Comparison of ENCODE assay signal across 31 mouse cellular contexts in the genomic region with DNA sequence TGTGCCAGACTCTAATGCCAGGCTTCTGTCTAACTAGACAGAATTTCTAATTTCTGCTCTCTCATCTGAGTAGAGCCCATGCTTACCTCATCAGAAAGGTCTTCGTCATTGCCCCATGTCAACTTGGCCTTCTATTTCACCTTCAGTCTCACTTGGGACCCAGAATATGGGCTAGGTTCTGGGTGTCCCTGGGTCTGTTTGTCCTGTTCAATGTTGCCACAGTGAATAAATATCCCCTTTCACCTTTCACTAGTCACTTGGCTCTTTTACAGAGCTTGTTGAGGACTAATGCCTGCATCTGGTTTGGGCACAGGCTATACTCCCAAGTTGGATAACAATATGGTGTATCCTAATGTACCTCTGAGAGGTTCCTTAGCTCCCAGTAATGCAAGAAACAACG. TPM values are rescaled to one million over a fixed set of nuclear protein-coding genes. Genes with fewer than 3 reads are reported as not detected.
"Had no signal": no experiment of that assay in that cellular context is flagged by ENCODE, and none has a peak within 500 bp of the region (broad histone marks: within the 10 kb centered on the region; RNA-seq: fewer than 3 reads in every experiment).

No protein-coding gene starts in this region.

- H3K4me1 ChIP-seq: embryonic facial prominence, embryonic 10.5 days; embryonic facial prominence, embryonic 12.5 days; embryonic facial prominence, embryonic 13.5 days; embryonic facial prominence, embryonic 15.5 days; forebrain, embryonic 10.5 days; forebrain, embryonic 12.5 days; forebrain, embryonic 13.5 days; forebrain, embryonic 15.5 days had no signal

- H3K27ac ChIP-seq: embryonic facial prominence, embryonic 10.5 days; embryonic facial prominence, embryonic 12.5 days; embryonic facial prominence, embryonic 13.5 days; embryonic facial prominence, embryonic 15.5 days; forebrain, embryonic 10.5 days; forebrain, embryonic 12.5 days; forebrain, embryonic 13.5 days; forebrain, embryonic 15.5 days; gastrocnemius, adult 2 months; heart, adult 2 months had no signal

- ATAC-seq: forebrain, embryonic 13.5 days; forebrain, embryonic 14.5 days; forebrain, embryonic 15.5 days; forebrain, embryonic 16.5 days; forebrain, postnatal 0 days had no signal

- DNase-seq: cerebellum, adult 2 months; cerebellum, adult 8-10 months; cerebellum, adult 9-10 months; cerebellum, adult 9-11 months; cerebellum, postnatal 10 days; cerebellum, postnatal 14 days; cerebellum, postnatal 25 days; cerebellum, postnatal 36 days; embryo, embryonic 11 days; forebrain, postnatal 0 days; gastrocnemius, adult 2 months; gastrocnemius, postnatal 10 days; gastrocnemius, postnatal 14 days; gastrocnemius, postnatal 25 days; gastrocnemius, postnatal 36 days; heart, adult 11 months; heart, adult 18-20 months; heart, adult 2 months had no signal

- H3K36me3 ChIP-seq: embryonic facial prominence, embryonic 10.5 days; embryonic facial prominence, embryonic 12.5 days; embryonic facial prominence, embryonic 13.5 days; embryonic facial prominence, embryonic 15.5 days; forebrain, embryonic 10.5 days; forebrain, embryonic 12.5 days; forebrain, embryonic 15.5 days had no signal

- H3K4me2 ChIP-seq: embryonic facial prominence, embryonic 12.5 days; embryonic facial prominence, embryonic 13.5 days; embryonic facial prominence, embryonic 15.5 days; forebrain, embryonic 12.5 days; forebrain, embryonic 13.5 days; forebrain, embryonic 15.5 days had no signal

- H3K9me3 ChIP-seq: embryonic facial prominence, embryonic 10.5 days; embryonic facial prominence, embryonic 12.5 days; embryonic facial prominence, embryonic 13.5 days; embryonic facial prominence, embryonic 15.5 days; forebrain, embryonic 10.5 days; forebrain, embryonic 12.5 days; forebrain, embryonic 13.5 days; forebrain, embryonic 15.5 days had no signal

- H3K27me3 ChIP-seq: embryonic facial prominence, embryonic 12.5 days; embryonic facial prominence, embryonic 13.5 days; embryonic facial prominence, embryonic 15.5 days; forebrain, embryonic 12.5 days; forebrain, embryonic 13.5 days; forebrain, embryonic 15.5 days had no signal

- H3K9ac ChIP-seq: embryonic facial prominence, embryonic 12.5 days; embryonic facial prominence, embryonic 13.5 days; embryonic facial prominence, embryonic 15.5 days; forebrain, embryonic 12.5 days; forebrain, embryonic 13.5 days; forebrain, embryonic 15.5 days; forebrain, postnatal 0 days had no signal

- H3K4me3 ChIP-seq: embryonic facial prominence, embryonic 10.5 days; embryonic facial prominence, embryonic 12.5 days; embryonic facial prominence, embryonic 13.5 days; embryonic facial prominence, embryonic 15.5 days; erythroblast, embryonic 14.5 days; forebrain, embryonic 10.5 days; forebrain, embryonic 12.5 days; forebrain, embryonic 13.5 days; forebrain, embryonic 15.5 days; gastrocnemius, adult 2 months; heart, adult 2 months had no signal

RNA-seq across cellular contexts. Expression of gene Dcdc2a, which starts 16.3 kb away (rescaled TPM):
- total RNA-seq: common myeloid progenitor, adult 5-6 weeks; gastrocnemius, postnatal 14 days; gastrocnemius, postnatal 25 days; granulocyte monocyte progenitor cell, adult 5-6 weeks; heart, adult 2 months had no signal
- polyA plus RNA-seq: erythroblast, embryonic 14.5 days had no signal
